Mouse (Mus musculus) embryo, embryonic 11 days (tissue): ENCODE data around the gene Grin2a.

Experiments used
- DNase-seq: peaks from one replicate; pipeline ENCODE4 v3.0.0-alpha.2; 2015

Gene Grin2a

GRCm38 (mm10) chr16:9962482-9962881, 32.9 kb downstream of the Grin2a start:
- DNase-seq = no peak

GRCm38 (mm10) chr16:9959340-9959739, 36.0 kb downstream of the Grin2a start:
- DNase-seq = no peak

GRCm38 (mm10) chr16:9954266-9954665, 41.1 kb downstream of the Grin2a start:
- no peak for DNase-seq

DNA sequence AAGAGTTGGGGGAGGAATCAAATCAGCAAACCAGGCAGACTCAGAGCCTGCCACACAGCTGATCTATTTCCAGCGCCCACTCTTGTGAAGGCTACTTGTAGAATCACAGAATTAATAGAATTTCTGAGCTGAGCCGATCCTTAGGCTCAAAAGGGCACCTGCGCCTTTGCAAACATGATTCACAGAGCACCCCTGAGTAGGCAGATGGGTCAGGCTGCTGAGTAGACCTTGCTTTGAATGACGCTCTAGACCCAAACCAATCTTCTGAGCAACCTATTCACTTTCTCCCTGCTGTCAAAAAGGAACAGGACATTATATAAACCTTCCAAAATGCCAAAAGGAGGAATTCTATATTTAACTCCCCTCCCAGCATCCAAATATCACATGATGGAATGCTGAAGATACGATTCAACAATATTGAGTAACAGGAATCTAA, 41.9 kb downstream of the Grin2a start:
- no peak for DNase-seq

- DNase-seq = no peak
Measured at GRCm38 (mm10) chr16:9949250-9949649, 46.1 kb downstream of the Grin2a start.

GRCm38 (mm10) chr16:9947430-9947829, 47.9 kb downstream of the Grin2a start:
- DNase-seq = no peak

DNA sequence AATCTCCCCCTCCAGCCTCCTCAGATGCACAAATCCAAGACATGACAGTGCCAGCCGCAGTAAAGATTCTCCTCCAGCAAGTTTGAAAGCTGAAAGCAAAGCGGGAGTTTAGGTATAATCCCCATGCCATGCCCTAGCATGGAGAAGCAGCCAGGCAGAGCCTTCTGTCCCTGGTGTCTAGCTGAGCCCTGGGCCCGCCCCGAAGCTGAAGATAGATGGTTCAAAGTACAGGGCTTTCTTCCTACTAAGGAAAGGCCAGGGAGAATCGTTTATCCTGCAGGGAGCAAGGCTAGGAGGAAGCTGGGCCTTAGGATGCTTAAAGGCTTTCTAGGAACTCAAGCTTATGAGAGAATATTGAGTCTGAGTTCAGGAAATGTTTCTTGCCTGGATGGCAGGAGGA, 50.5 kb downstream of the Grin2a start:
- DNase-seq = no peak

DNA sequence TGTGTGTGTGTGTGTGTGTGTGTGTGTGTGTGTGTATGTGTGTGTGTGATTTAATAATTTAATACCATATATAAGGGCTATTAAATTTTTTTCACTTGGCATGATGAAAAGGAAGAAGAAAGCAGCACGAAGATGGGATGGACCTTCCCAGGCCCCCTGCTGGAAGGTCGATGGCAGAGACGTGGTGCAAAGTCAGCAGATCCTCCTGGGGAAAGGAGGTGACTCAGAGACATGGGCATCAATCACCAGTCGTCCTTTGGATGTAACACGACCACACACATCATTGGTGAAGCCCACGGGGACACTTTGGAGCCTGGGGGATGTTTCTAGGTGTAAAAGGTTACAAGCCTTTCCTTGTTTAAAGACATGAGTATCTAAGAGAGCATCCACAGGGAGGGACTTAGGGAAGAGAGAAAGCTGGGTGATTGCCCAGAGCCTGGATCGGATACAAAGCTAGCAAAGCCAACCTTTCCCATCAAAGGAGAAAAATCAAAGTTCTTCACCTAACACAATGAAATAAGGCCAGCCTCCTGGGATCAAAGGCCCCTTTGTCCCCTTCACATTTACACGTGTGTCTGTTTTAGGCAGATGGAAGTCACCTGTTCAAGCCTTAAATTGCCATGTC, 53.9 kb downstream of the Grin2a start:
- DNase-seq = peak; percentile 4

DNA sequence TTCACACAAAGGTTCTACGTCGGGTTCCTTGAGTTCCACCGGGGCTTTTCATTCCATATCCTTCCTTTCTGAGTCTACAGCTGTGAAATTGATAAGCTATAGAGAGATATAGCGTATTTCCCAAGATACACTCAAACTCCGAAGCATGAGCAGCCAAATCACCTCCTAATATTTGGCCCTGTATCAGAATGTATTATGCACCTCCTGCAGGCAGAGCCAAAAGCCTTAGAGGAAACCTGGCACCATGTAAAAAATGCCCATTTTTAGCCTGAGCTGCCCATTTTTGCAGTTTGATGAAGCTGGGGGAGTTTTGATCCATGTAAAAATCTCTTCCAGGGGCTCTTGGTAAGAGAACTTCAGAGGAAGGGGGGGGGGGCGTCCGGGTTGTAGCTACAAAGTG, 54.6 kb downstream of the Grin2a start:
- no peak for DNase-seq

GRCm38 (mm10) chr16:9910672-9911071, 84.7 kb downstream of the Grin2a start:
- DNase-seq = no peak

DNA sequence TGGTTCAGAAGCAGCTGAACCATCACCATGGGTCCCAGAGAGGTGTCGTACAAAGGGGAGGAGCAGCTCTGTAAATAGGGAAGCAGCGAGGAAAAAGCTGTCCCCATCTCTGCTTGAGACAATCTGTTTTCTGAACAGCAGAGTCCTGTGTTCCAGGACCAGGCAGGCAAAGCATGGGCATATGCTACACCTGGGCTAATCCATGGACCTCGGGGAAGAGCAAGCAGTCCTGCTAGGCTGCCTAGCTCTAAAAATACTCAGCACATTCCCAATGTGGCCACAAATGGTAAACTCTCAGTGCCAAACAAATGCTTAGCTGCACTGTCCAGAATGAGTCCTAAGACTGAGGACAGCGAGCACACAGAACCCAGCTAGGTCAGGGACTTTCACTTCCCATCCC, 86.1 kb downstream of the Grin2a start:
- DNase-seq = no peak

- no peak for DNase-seq
Measured at GRCm38 (mm10) chr16:9904443-9904842, 90.9 kb downstream of the Grin2a start.

- no peak for DNase-seq
Measured at GRCm38 (mm10) chr16:9902680-9903463, 92.5 kb downstream of the Grin2a start.

DNA sequence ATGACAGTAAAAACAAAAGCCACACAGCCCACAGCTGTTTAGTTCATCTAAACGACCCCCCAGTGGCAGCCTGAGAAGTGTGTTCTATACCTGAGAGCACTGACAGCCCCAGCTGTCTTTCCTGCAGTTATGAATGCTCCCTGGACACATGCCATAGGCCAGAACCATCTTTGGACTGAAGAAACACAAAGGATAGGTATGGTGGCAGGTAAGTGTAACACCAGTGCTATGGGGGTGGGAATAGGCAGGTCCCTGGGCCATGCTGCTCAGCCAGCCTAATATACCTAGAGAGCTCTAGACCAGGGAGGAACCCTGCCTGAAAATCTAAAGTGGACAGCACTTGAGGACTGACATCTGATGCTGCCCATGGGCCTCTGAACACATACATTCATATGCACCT, 93.9 kb downstream of the Grin2a start:
- DNase-seq = no peak

- DNase-seq = no peak
Measured at GRCm38 (mm10) chr16:9900996-9901395, 94.4 kb downstream of the Grin2a start.

GRCm38 (mm10) chr16:9900196-9900595, 95.2 kb downstream of the Grin2a start:
- DNase-seq = no peak

GRCm38 (mm10) chr16:9899176-9899575, 96.2 kb downstream of the Grin2a start:
- DNase-seq = no peak

DNA sequence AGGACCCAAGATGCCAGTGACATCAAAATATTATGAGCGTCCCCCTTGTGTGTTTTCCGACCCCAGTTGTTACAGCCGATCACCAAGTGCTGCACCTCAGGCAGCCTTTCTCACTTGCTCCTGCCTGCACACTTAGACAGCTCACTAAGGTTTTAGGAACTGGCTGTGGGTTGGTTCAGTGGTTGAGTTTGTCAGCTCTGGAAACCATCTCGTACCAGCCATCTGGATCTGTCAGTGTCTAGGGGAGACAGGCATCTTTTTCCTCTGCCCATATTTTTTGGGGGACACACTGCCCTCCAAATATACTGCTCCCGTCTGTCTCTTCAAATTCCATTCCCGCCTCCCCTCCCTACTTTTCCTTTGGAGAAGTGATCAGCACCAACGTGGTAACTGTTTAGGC, 99.8 kb downstream of the Grin2a start:
- DNase-seq = no peak

DNA sequence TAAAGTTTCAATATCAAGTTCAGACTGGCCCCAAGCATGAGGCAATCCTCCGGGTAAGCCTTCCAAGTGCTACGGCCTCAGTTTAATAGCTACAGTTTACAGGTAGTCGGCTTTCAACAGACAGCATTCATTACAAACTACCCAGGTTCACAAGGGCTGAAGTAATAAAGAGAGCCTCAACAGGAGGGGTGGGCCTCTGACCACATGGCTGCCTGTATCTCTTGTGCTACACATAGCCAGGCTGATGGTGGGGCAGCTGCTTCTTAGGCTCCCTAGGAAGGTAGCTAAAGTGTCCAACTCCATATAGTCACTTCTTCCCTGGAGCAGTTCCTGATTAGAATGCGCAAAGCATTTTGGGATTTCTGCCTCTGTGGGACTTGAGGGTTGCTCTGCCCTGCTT, 109.2 kb downstream of the Grin2a start:
- no peak for DNase-seq

DNA sequence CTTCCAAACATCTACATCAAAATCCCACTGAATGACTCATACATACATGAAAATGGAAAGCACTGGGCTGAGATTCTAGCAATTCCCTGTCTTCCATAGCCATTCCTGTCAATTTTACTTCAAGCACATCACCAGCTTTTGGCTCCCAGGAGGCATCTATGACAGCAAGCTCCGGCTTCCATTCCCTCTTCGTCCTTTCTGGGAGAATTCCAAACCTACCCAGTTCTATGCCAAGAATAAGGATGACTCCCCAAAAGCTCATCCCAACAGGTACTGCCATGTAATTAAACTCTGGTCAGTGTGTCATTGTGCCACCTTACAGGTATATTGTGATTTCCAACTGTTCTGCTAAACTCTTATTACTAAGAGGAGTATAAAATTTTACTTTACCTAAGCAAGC, 111.2 kb downstream of the Grin2a start:
- DNase-seq = no peak

- no peak for DNase-seq
Measured at GRCm38 (mm10) chr16:9882420-9882819, 112.9 kb downstream of the Grin2a start.

GRCm38 (mm10) chr16:9873001-9873400, 122.4 kb downstream of the Grin2a start:
- no peak for DNase-seq

- DNase-seq = peak; percentile 5
Measured at GRCm38 (mm10) chr16:9865710-9866109, 129.7 kb downstream of the Grin2a start.

GRCm38 (mm10) chr16:9865039-9865438, 130.3 kb downstream of the Grin2a start:
- DNase-seq = no peak

- DNase-seq = no peak
Measured at GRCm38 (mm10) chr16:9857758-9858157, 137.6 kb downstream of the Grin2a start.
